Mouse (Mus musculus): ENCODE measurements around the gene Zfp598. TPM values are rescaled to one million over a fixed set of nuclear protein-coding genes. Genes with fewer than 3 reads are reported as not detected.

The Zfp598 gene
- polyA plus RNA-seq, 1 experiment from 2014 or later = 13.7 TPM

- no peak overlapping the region; the same call in 1 of the 2 replicates for H3K4me3 ChIP-seq (replicated peaks; ENCODE audit: low read length)
- H3K9me3 ChIP-seq (replicated peaks; ENCODE audit: control insufficient read depth, low read length) = no peaks in the 10 kb centered on the region
- H3K27me3 ChIP-seq (ENCODE audit: control insufficient read depth, insufficient read depth, low read length) = no peaks in the 10 kb centered on the region
- peak overlapping the region; percentile 99 for H3K9ac ChIP-seq (ENCODE audit: low read length)
- H3K4me1 ChIP-seq (ENCODE audit: control insufficient read depth, insufficient read depth, low read length) = peaks cover 33% of the 10 kb centered on the region
- H3K36me3 ChIP-seq (ENCODE audit: control insufficient read depth, insufficient read depth, low read length) = no peaks in the 10 kb centered on the region
- peak overlapping the region; percentile 96 for H3K4me2 ChIP-seq (ENCODE audit: low read depth, low read length)
- WGBS = 54% methylated on average over 5 of the region's 5 CpGs
- ATAC-seq (ENCODE audit: insufficient read depth, low FRiP score) = no peak
- 0 out of 2 replicates have a peak overlapping the region, but pooled peaks have one; percentile 40 for H3K27ac ChIP-seq (ENCODE audit: low read length)
These were observed 1.9 kb downstream of the Zfp598 start for GRCm38 (mm10) chr17:24671346-24671745.

DNA sequence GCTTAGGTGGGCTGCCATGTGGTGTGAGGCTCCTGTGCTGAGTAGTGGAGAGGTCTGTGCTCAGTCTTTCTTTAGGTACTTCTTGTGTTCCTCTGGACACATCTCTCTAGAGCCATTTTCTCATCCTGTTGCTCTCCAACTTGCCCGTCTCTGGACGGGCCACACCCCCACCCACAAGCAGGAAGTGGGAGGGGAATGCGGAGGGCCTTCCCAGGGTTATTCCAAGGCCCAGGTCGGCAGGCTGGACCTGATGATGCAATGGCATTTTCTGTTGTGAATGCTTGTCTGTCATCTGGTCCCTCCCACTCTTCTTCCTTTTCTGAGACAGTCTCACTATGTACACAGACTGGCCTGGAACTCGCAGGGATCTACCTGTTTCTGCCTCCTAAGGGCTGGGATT is 2.7 kb downstream of the Zfp598 start:
- WGBS = 10% methylated on average over 5 of the region's 5 CpGs
- Histone ChIP-seq H3K9ac (ENCODE audit: low read length) (peak overlapping the region; percentile 38), H3K4me1 (ENCODE audit: control insufficient read depth, insufficient read depth, low read length) (peaks cover 33% of the 10 kb centered on the region), H3K4me3 (replicated peaks; ENCODE audit: low read length) (peak overlapping the region; percentile 7; the same call in 1 of the 2 replicates), H3K27ac (ENCODE audit: low read length) (peak overlapping the region; percentile 40; the same call in 1 of the 2 replicates), H3K4me2 (ENCODE audit: low read depth, low read length) (peak overlapping the region; percentile 35), H3K36me3 (ENCODE audit: control insufficient read depth, insufficient read depth, low read length) (no peaks in the 10 kb centered on the region; the same call in 1 of the 2 replicates), H3K9me3 (replicated peaks; ENCODE audit: control insufficient read depth, low read length) (no peaks in the 10 kb centered on the region), H3K27me3 (ENCODE audit: control insufficient read depth, insufficient read depth, low read length) (no peaks in the 10 kb centered on the region)
- no peak; the same call in 1 of the 2 replicates for ATAC-seq (ENCODE audit: insufficient read depth, low FRiP score)

GRCm38 (mm10) chr17:24674277-24674676 is 4.8 kb downstream of the Zfp598 start:
- ATAC-seq (ENCODE audit: insufficient read depth, low FRiP score) = no peak
- 78% methylated on average over 7 of the region's 7 CpGs for WGBS

DNA sequence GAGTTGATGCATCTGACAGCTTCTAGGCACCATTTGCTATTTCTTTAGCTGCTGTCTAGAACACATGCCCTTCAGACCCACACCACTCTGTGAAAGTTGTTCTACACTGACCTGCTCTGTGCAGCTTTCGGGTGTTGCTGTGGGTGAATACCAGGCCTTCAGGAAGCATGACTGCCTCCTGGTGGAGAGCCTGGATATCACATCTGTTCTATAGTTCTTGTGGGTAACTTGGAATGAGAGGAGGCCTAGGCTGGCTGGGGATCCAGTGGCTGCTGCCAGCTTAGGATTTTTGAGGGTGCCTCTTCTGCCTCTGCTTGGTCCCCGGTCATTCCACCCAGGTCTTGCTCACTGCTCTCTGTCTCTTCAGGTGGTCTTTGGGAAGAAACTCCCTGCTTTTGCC is 6.7 kb downstream of the Zfp598 start:
- ATAC-seq (ENCODE audit: insufficient read depth, low FRiP score) = no peak
- Histone ChIP-seq H3K27ac (ENCODE audit: low read length) (no peak overlapping the region), H3K4me3 (replicated peaks; ENCODE audit: low read length) (no peak overlapping the region), H3K9ac (ENCODE audit: low read length) (no peak overlapping the region), H3K27me3 (ENCODE audit: control insufficient read depth, insufficient read depth, low read length) (no peaks in the 10 kb centered on the region), H3K4me1 (ENCODE audit: control insufficient read depth, insufficient read depth, low read length) (peaks cover 25% of the 10 kb centered on the region), H3K4me2 (ENCODE audit: low read depth, low read length) (no peak overlapping the region), H3K9me3 (replicated peaks; ENCODE audit: control insufficient read depth, low read length) (no peaks in the 10 kb centered on the region), H3K36me3 (ENCODE audit: control insufficient read depth, insufficient read depth, low read length) (peaks cover 23% of the 10 kb centered on the region)
- WGBS = 56% methylated on average over 2 of the region's 2 CpGs

More at GRCm38 (mm10) chr17:24674277-24674676, 4.8 kb downstream of the Zfp598 start:
- Histone ChIP-seq H3K4me2 (ENCODE audit: low read depth, low read length) (no peak overlapping the region), H3K27ac (ENCODE audit: low read length) (no peak overlapping the region), H3K9ac (ENCODE audit: low read length) (no peak overlapping the region), H3K4me1 (ENCODE audit: control insufficient read depth, insufficient read depth, low read length) (peaks cover 34% of the 10 kb centered on the region), H3K27me3 (ENCODE audit: control insufficient read depth, insufficient read depth, low read length) (no peaks in the 10 kb centered on the region), H3K9me3 (replicated peaks; ENCODE audit: control insufficient read depth, low read length) (no peaks in the 10 kb centered on the region), H3K36me3 (ENCODE audit: control insufficient read depth, insufficient read depth, low read length) (peaks cover 13% of the 10 kb centered on the region; the same call in 1 of the 2 replicates), H3K4me3 (replicated peaks; ENCODE audit: low read length) (no peak overlapping the region)

- no peaks in the 10 kb centered on the region for H3K9me3 ChIP-seq (replicated peaks; ENCODE audit: control insufficient read depth, low read length)
- no peak overlapping the region for H3K4me3 ChIP-seq (replicated peaks; ENCODE audit: low read length)
- H3K36me3 ChIP-seq (ENCODE audit: control insufficient read depth, insufficient read depth, low read length) = peaks cover 23% of the 10 kb centered on the region
- WGBS = 89% methylated on average over 5 of the region's 5 CpGs
- H3K4me1 ChIP-seq (ENCODE audit: control insufficient read depth, insufficient read depth, low read length) = peaks cover 18% of the 10 kb centered on the region
- H3K27me3 ChIP-seq (ENCODE audit: control insufficient read depth, insufficient read depth, low read length) = no peaks in the 10 kb centered on the region
- H3K4me2 ChIP-seq (ENCODE audit: low read depth, low read length) = no peak overlapping the region
- ATAC-seq (ENCODE audit: insufficient read depth, low FRiP score) = no peak
- H3K9ac ChIP-seq (ENCODE audit: low read length) = no peak overlapping the region
- no peak overlapping the region for H3K27ac ChIP-seq (ENCODE audit: low read length)
These were observed 7.4 kb downstream of the Zfp598 start for GRCm38 (mm10) chr17:24676877-24677276.

DNA sequence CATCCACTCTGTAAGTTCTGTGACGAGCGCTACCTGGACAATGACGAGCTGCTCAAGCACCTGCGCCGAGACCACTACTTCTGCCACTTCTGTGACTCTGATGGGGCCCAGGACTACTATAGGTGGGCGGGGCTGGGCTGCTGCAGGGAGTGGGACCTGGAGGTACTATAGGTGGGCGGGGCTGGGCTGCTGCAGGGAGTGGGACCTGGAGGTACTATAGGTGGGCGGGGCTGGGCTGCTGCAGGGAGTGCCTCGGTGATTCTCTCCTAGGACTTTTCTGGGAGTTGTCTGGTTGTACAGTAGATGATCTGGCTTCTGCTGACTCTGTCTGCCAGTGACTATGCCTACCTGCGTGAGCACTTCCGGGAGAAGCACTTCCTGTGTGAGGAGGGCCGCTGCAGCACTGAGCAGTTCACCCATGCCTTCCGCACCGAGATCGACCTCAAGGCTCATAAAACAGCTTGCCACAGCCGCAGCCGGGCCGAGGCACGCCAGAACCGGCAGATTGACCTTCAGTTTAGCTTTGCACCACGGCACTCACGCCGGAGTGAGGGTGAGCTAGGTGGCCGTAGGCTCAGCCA is 8.1 kb downstream of the Zfp598 start:
- no peak overlapping the region for H3K4me2 ChIP-seq (ENCODE audit: low read depth, low read length)
- no peaks in the 10 kb centered on the region for H3K9me3 ChIP-seq (replicated peaks; ENCODE audit: control insufficient read depth, low read length)
- peak; percentile 87 for ATAC-seq (ENCODE audit: insufficient read depth, low FRiP score)
- no peak overlapping the region for H3K4me3 ChIP-seq (replicated peaks; ENCODE audit: low read length)
- peak overlapping the region; percentile 11; the same call in 1 of the 2 replicates for H3K9ac ChIP-seq (ENCODE audit: low read length)
- H3K27ac ChIP-seq (ENCODE audit: low read length) = peak overlapping the region; percentile 27; the same call in 1 of the 2 replicates
- no peaks in the 10 kb centered on the region for H3K27me3 ChIP-seq (ENCODE audit: control insufficient read depth, insufficient read depth, low read length)
- H3K4me1 ChIP-seq (ENCODE audit: control insufficient read depth, insufficient read depth, low read length) = peaks cover 11% of the 10 kb centered on the region; the same call in 1 of the 2 replicates
- WGBS = 81% methylated on average over 24 of the region's 24 CpGs
- H3K36me3 ChIP-seq (ENCODE audit: control insufficient read depth, insufficient read depth, low read length) = peaks cover 23% of the 10 kb centered on the region

DNA sequence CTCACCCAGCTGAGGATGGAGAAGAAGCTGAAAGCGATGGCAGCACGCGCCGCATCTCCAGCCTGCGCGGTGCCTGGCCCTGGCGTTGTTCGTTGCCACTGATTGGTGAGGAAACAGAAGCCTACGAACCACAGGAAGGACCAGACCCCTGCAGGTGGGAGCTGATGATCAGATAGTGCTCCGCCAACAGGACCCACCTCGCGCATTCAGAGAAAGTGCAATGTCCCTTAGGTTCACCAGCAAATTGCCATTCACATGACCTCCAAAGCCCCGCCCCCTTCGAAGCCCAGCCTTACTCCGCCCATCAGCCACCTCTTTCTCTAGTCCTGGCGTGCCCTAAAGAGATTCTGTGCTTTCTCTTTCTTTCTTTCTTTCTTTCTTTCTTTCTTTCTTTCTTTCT is 17.0 kb downstream of the Zfp598 start:
- peaks cover 44% of the 10 kb centered on the region for H3K27me3 ChIP-seq (ENCODE audit: control insufficient read depth, insufficient read depth, low read length)
- no peak overlapping the region for H3K9ac ChIP-seq (ENCODE audit: low read length)
- H3K27ac ChIP-seq (ENCODE audit: low read length) = no peak overlapping the region
- H3K4me3 ChIP-seq (replicated peaks; ENCODE audit: low read length) = no peak overlapping the region
- H3K36me3 ChIP-seq (ENCODE audit: control insufficient read depth, insufficient read depth, low read length) = no peaks in the 10 kb centered on the region
- no peaks in the 10 kb centered on the region for H3K9me3 ChIP-seq (replicated peaks; ENCODE audit: control insufficient read depth, low read length)
- peaks cover 12% of the 10 kb centered on the region for H3K4me1 ChIP-seq (ENCODE audit: control insufficient read depth, insufficient read depth, low read length)
- 26% methylated on average over 16 of the region's 16 CpGs for WGBS
- H3K4me2 ChIP-seq (ENCODE audit: low read depth, low read length) = no peak overlapping the region
- no peak for ATAC-seq (ENCODE audit: insufficient read depth, low FRiP score)

DNA sequence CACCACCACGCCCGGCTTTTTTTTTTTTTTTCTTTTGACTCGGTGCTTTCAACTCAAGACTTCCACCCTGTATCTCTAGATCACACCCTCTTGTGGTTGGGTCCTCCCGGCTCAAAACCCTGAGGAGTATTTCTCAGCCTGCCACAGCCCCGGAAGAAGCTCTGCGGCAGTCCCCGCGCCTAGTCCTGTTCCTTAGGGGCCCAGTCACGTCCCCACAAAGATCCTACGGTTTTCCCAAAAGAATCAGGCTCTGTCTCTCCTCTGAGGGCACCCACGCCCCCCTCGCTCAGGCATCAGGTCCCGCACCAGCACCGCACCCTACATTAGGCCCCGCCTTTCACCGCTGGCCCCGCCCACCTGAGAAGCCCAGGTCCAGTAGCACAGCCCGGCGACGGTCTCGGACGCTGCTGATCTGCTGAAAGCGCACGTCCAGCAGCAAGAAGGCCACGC is 17.7 kb downstream of the Zfp598 start:
- peak; percentile 65 for ATAC-seq (ENCODE audit: insufficient read depth, low FRiP score)
- H3K4me3 ChIP-seq (replicated peaks; ENCODE audit: low read length) = peak overlapping the region; percentile 46
- 2% methylated on average over 25 of the region's 25 CpGs for WGBS
- H3K9ac ChIP-seq (ENCODE audit: low read length) = peak overlapping the region; percentile 60
- H3K4me1 ChIP-seq (ENCODE audit: control insufficient read depth, insufficient read depth, low read length) = peaks cover 12% of the 10 kb centered on the region
- H3K9me3 ChIP-seq (replicated peaks; ENCODE audit: control insufficient read depth, low read length) = no peaks in the 10 kb centered on the region
- no peaks in the 10 kb centered on the region for H3K36me3 ChIP-seq (ENCODE audit: control insufficient read depth, insufficient read depth, low read length)
- H3K27ac ChIP-seq (ENCODE audit: low read length) = no peak overlapping the region
- H3K27me3 ChIP-seq (ENCODE audit: control insufficient read depth, insufficient read depth, low read length) = peaks cover 44% of the 10 kb centered on the region
- peak overlapping the region; percentile 58 for H3K4me2 ChIP-seq (ENCODE audit: low read depth, low read length)

DNA sequence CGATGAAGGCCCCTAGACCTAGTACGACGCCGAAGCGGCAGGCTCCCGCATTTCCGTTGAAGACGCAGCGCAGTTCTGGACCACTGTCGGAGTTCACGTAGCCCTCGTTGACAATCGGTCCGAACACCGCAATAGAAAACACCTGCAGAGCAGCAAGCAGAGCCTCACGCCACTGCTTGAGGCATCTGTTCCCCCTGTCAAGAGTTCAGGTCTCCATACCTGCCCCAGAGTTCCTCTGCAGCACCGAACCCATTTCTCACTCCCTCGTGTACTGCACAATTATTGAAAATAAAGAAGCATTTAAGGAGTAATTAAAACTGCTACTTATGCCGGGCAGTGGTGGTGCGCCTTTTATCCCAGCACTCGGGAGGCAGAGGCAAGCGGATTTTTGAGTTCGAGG is 18.1 kb downstream of the Zfp598 start:
- Histone ChIP-seq H3K9ac (ENCODE audit: low read length) (peak overlapping the region; percentile 60), H3K4me1 (ENCODE audit: control insufficient read depth, insufficient read depth, low read length) (peaks cover 12% of the 10 kb centered on the region), H3K36me3 (ENCODE audit: control insufficient read depth, insufficient read depth, low read length) (no peaks in the 10 kb centered on the region), H3K4me2 (ENCODE audit: low read depth, low read length) (peak overlapping the region; percentile 58), H3K4me3 (replicated peaks; ENCODE audit: low read length) (peak overlapping the region; percentile 46), H3K27me3 (ENCODE audit: control insufficient read depth, insufficient read depth, low read length) (peaks cover 44% of the 10 kb centered on the region), H3K9me3 (replicated peaks; ENCODE audit: control insufficient read depth, low read length) (no peaks in the 10 kb centered on the region), H3K27ac (ENCODE audit: low read length) (no peak overlapping the region)
- WGBS = 19% methylated on average over 23 of the region's 23 CpGs
- no peak for ATAC-seq (ENCODE audit: insufficient read depth, low FRiP score)
